Mouse (Mus musculus) embryonic facial prominence, embryonic 14.5 days (tissue): ENCODE data around the gene Cox19. TPM values are rescaled to one million over a fixed set of nuclear protein-coding genes. Genes with fewer than 3 reads are reported as not detected.
A peak's percentile ranks its signal among the peaks of the same experiment; 100 is the strongest.

Experiments
- ATAC-seq: fragments of 200-750 bp; cut with Nextera tagmentation; 2 replicates; pipeline ENCODE4 v1.8.0; 2017; ENCODE audit warnings: low read depth, moderate number of reproducible peaks, moderate TSS enrichment
- DNase-seq: peaks from one replicate; pipeline ENCODE4 v3.0.0-alpha.2; 2015; ENCODE audit warnings: low spot score
- H3K27ac ChIP-seq: fragments of 300-500 bp; sonication (generic); replicated peaks from 2 replicates; pipeline ENCODE4 v1.5.1; 2014; ENCODE audit warnings: low read depth, mild to moderate bottlenecking, low read length, moderate library complexity
- H3K27me3 ChIP-seq: fragments of 300-500 bp; sonication (generic); replicated peaks from 2 replicates; pipeline ENCODE4 v1.6.1; 2014; ENCODE audit warnings: low read length; ENCODE audit not compliant: control insufficient read depth, insufficient read depth
- H3K36me3 ChIP-seq: fragments of 300-500 bp; sonication (generic); 2 replicates; pipeline ENCODE4 v1.6.1; 2014; ENCODE audit warnings: low read length, mixed read lengths; ENCODE audit not compliant: control insufficient read depth, insufficient read depth
- H3K4me1 ChIP-seq: fragments of 300-500 bp; sonication (generic); 2 replicates; pipeline ENCODE4 v1.6.1; 2014; ENCODE audit warnings: antibody characterized with exemption, low read length; ENCODE audit not compliant: control insufficient read depth, insufficient read depth
- H3K4me2 ChIP-seq: fragments of 300-500 bp; sonication (generic); 2 replicates; pipeline ENCODE4 v1.6.1; 2014; ENCODE audit warnings: low read depth, mild to moderate bottlenecking, low read length, moderate library complexity, mixed read lengths
- H3K4me3 ChIP-seq: fragments of 300-500 bp; sonication (generic); 2 replicates; pipeline ENCODE4 v1.5.1; 2014; ENCODE audit warnings: low read depth, mild to moderate bottlenecking, low read length
- H3K9ac ChIP-seq: fragments of 300-500 bp; sonication (generic); 2 replicates; pipeline ENCODE4 v1.6.1; 2014; ENCODE audit warnings: low read depth, mild to moderate bottlenecking, low read length, moderate library complexity, mixed read lengths
- H3K9me3 ChIP-seq: fragments of 300-500 bp; sonication (generic); 2 replicates; pipeline ENCODE4 v1.6.1; 2016; ENCODE audit warnings: low read length; ENCODE audit not compliant: control insufficient read depth
- WGBS: fragments of 180-500 bp; shearing (Covaris S2); extraction: QIAGEN DNeasy Blood & Tissue Kit; methylation state at CpG from one replicate; pipeline ENCODE4 v1.1.7; 2014; 5-methylcytosine and 5-hydroxymethylcytosine counted together
- microRNA counts: library from miRNA; unstranded; fragments of <30 nt; microRNA quantifications from one replicate; lab custom pipeline; 2017
- microRNA-seq: library from miRNA; unstranded; fragments of <30 nt; microRNA quantifications from one replicate; pipeline ENCODE4, GENCODE M21; 2016; ENCODE audit warnings: borderline number of aligned reads
- polyA plus RNA-seq: library from polyadenylated mRNA; unstranded; fragments of >200 nt; fragmentation: Nextera tagmentation; extraction: Ambion mirVana; gene quantifications from 2 replicates; pipeline ENCODE4 v1.2.1, GENCODE M21; 2014

Cox19 gene
- polyA plus RNA-seq, 1 experiment from 2014 or later, result 107 TPM

DNA sequence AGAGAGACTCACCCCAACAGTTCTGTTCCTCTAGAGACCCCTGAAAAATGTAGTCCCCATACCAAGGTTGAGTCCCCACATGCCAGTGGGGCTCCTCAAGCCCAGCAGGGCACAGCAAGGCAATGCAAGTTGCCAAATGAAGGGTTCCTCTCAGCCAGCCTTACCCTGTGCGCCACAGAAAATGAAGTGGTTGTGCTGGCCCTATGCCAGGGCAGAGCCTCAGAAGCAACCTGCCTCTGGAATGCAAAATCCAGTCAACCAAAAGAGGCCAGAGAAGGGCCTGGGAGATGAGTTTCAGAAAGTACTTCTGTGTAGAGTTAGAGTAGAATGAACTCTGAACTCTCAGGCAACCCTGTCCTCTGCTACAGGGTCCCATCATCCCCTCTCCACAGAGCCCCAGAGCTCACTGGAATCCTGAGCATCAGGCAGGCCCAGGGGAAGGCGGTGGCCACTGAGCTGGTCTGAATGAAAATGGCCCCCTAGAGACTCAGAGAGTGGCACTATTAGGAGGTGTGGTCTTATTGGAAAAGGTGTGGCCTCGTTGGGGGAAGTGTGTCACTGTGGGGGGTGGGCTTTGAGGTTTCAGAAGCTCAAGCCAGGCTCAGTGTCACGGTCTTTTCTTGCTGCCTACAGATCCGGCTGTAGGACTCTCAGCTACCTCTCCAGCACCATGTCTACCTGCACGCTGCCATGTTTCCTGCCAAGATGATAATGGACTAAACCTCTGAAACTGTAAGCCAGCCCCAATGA lies 59.2 kb downstream of the Cox19 start:
- H3K36me3 ChIP-seq, result no peaks in the 10 kb centered on the region
- ATAC-seq, result no peak
- no peak overlapping the region for H3K27ac ChIP-seq
- 69% methylated on average over 6 of the region's 6 CpGs for WGBS
- DNase-seq, result no peak
- no peak overlapping the region for H3K4me3 ChIP-seq
- H3K4me2 ChIP-seq, result no peak overlapping the region
- H3K9me3 ChIP-seq, result no peaks in the 10 kb centered on the region
- H3K4me1 ChIP-seq, result no peaks in the 10 kb centered on the region
- no peak overlapping the region for H3K9ac ChIP-seq
- H3K27me3 ChIP-seq, result no peaks in the 10 kb centered on the region

DNA sequence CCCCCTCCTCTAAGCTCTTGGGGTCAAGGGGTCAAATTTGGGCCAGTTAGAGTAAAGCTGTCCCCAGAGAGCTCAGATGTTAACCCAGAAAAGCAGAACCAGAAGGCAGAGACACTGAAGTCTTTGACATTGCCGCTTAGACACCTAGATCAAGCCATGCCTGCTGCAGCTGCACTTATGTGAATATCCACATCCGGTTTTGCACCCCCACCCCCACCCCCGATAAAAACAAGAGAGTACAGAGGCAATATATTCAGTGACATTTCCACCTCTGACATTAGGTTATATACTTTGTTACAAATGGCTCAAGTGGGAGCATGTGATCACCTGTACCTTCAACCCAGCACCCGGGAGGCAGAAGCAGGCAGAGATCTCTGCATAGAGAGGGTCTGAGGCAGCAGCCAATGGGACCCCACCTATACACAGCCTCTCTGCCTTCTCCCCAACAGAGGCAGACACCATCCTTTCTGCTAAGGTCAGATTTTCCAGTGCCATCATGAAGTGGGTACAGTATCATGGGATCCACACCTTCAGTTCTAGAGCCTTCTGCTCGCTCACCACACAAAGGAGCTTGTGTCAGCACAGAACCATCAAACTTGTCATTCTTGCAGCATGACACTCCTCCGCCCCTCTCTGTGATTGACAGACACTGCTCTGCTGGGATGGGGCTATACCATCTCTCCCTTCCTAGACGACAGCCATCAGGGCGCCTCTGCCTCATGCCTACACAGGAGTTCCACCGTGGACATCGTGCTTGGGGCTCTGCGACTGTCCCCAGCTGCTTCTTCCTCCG lies 60.6 kb downstream of the Cox19 start:
- H3K27ac ChIP-seq, result no peak overlapping the region
- no peak overlapping the region for H3K4me2 ChIP-seq
- 77% methylated on average over 12 of the region's 12 CpGs for WGBS
- ATAC-seq (no peak), DNase-seq (no peak)
- H3K36me3 ChIP-seq, result no peaks in the 10 kb centered on the region
- H3K9ac ChIP-seq, result no peak overlapping the region
- no peaks in the 10 kb centered on the region for H3K27me3 ChIP-seq
- no peaks in the 10 kb centered on the region for H3K9me3 ChIP-seq
- no peak overlapping the region for H3K4me3 ChIP-seq
- no peaks in the 10 kb centered on the region for H3K4me1 ChIP-seq

DNA sequence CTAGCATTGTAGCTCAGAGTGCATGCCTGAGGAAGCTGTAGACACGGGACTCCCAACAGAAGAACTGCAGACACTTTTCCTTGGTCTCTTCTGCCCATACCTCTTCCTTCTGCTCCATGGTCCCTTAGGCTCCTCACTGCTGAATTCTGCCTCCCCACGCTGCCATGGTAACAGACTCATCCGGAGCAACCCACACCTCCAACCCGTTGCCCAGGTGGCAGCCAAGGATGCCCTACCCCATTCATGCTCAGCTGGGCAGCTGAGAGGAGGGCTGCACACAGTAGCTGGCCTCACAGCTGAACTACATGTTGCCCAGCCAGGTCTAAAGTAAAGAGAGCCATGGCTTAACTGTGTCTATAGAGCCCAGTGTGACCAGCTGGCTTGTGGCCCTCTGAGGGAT lies 62.6 kb downstream of the Cox19 start:
- Histone ChIP-seq H3K4me3 (no peak overlapping the region), H3K27ac (no peak overlapping the region), H3K4me1 (no peaks in the 10 kb centered on the region), H3K9ac (no peak overlapping the region), H3K27me3 (no peaks in the 10 kb centered on the region), H3K4me2 (no peak overlapping the region), H3K9me3 (no peaks in the 10 kb centered on the region), H3K36me3 (no peaks in the 10 kb centered on the region)
- DNase-seq (no peak), ATAC-seq (no peak)
- WGBS, result 74% methylated on average over 4 of the region's 4 CpGs

DNA sequence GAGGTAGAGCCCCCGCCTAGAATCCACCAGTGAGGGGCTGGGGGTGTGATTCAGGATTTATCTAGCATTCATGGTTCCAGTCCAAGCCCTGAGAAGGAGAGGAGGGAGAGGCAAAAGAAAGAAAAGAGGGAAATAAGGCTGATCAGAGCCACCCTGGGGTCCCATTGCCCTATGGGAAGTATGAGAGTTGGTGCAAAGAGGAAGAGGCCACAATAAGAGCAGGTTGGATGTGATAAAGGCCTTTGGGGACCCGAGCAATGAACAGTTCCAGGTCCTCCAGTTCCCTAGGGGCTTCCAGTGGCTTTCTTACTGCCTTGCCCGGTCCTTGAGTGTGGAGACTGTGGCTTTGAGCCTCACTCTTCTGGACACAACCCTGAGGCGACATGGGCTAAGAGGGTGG lies 63.4 kb downstream of the Cox19 start:
- no peaks in the 10 kb centered on the region for H3K4me1 ChIP-seq
- H3K4me2 ChIP-seq, result no peak overlapping the region
- no peaks in the 10 kb centered on the region for H3K36me3 ChIP-seq
- ATAC-seq, result no peak
- H3K4me3 ChIP-seq, result no peak overlapping the region
- WGBS, result 88% methylated on average over 4 of the region's 4 CpGs
- no peak for DNase-seq
- no peak overlapping the region for H3K9ac ChIP-seq
- no peaks in the 10 kb centered on the region for H3K27me3 ChIP-seq
- H3K9me3 ChIP-seq, result no peaks in the 10 kb centered on the region
- H3K27ac ChIP-seq, result no peak overlapping the region

DNA sequence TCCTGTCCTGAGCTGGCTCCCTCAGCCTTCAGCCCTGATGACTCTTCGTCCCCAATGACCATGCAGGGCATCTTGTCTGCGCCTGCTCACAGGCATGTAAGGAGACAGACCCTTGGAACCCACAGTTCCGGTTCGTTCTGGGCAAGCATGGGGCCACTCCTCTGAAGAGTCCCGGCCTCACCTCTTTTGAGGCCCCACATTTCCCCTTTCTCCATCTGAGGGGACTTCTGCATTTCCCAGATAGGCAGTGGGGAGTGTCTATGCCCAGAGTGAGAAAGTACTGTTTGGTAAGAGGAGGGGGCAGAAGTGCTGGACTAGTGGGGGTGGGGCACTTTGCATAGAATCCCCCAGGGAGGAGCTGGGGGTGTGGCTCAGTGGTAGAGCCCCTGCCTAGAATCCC lies 64.1 kb downstream of the Cox19 start:
- H3K4me3 ChIP-seq, result no peak overlapping the region
- ATAC-seq (no peak), DNase-seq (no peak)
- H3K4me1 ChIP-seq, result no peaks in the 10 kb centered on the region
- no peaks in the 10 kb centered on the region for H3K9me3 ChIP-seq
- no peaks in the 10 kb centered on the region for H3K36me3 ChIP-seq
- H3K27me3 ChIP-seq, result no peaks in the 10 kb centered on the region
- no peak overlapping the region for H3K4me2 ChIP-seq
- no peak overlapping the region for H3K9ac ChIP-seq
- H3K27ac ChIP-seq, result no peak overlapping the region
- 86% methylated on average over 5 of the region's 5 CpGs for WGBS

MicroRNA genes within 50 kb of the gene (microRNA counts, 519-probe panel; counts per million panel counts)
- 19.3 counts per million for microRNA mmu-miR-339-3p (lab: Ali Mortazavi, UCI)
- 19.3 counts per million for microRNA mmu-miR-339-5p (lab: Ali Mortazavi, UCI)

Small RNA genes within 50 kb of the gene (microRNA-seq; reads per million reads assigned to microRNA genes)
- 429 reads per million, percentile 68 among the genes with 10 or more reads in this experiment for gene Mir339

Other genes starting within 250 kb of the Cox19 start
- gene Prkar1b, start 201.4 kb downstream of the Cox19 start, polyA plus RNA-seq, result 22.8 and 26.1 TPM in 2 replicates
- 5.2 and 5.8 TPM in 2 replicates for gene Dnaaf5, start 201.2 kb downstream of the Cox19 start, polyA plus RNA-seq
- 56.3 and 59.5 TPM in 2 replicates for gene Sun1, start 150.8 kb downstream of the Cox19 start, polyA plus RNA-seq
- 136 and 156 TPM in 2 replicates for gene Get4, start 99.1 kb downstream of the Cox19 start, polyA plus RNA-seq
- gene Adap1, start 25.8 kb downstream of the Cox19 start, polyA plus RNA-seq, result 5.1 and 5.7 TPM in 2 replicates
- gene Cyp2w1, start 1.2 kb upstream of the Cox19 start, polyA plus RNA-seq, result 11.5 and 11.8 TPM in 2 replicates
- 2.0 and 2.8 TPM in 2 replicates for gene Gpr146, start 26.3 kb upstream of the Cox19 start, polyA plus RNA-seq
- gene C130050O18Rik, start 53.9 kb upstream of the Cox19 start, polyA plus RNA-seq, result 5.2 and 5.5 TPM in 2 replicates
- gene Gper1, start 71.7 kb upstream of the Cox19 start, polyA plus RNA-seq, result 5.1 and 6.7 TPM in 2 replicates
- 24.7 and 30.9 TPM in 2 replicates for gene 3110082I17Rik, start 109.1 kb upstream of the Cox19 start, polyA plus RNA-seq
- gene Zfand2a, start 133.1 kb upstream of the Cox19 start, polyA plus RNA-seq, result 5.4 and 10.8 TPM in 2 replicates
- gene Uncx, start 192.1 kb upstream of the Cox19 start, polyA plus RNA-seq, result 2.5 and 2.9 TPM in 2 replicates